Mouse (Mus musculus): Measurements from ENCODE around the gene Arid1a. TPM values are rescaled to one million over a fixed set of nuclear protein-coding genes. Genes with fewer than 3 reads are reported as not detected.

Arid1a gene
- polyA plus RNA-seq, 1 experiment from 2014 or later, result 31.5 TPM

GRCm38 (mm10) chr4:133680206-133680786 lies 76.3 kb downstream of the Arid1a start:
- H3K4me3 ChIP-seq, result no peak overlapping the region
- peaks cover 67% of the 10 kb centered on the region for H3K36me3 ChIP-seq
- H3K27me3 ChIP-seq (ENCODE audit: insufficient read depth, poor library complexity, severe bottlenecking), result no peaks in the 10 kb centered on the region
- no peak for DNase-seq (ENCODE audit: low spot score)
- WGBS, result 90% methylated on average over 14 of the region's 14 CpGs
- H3K27ac ChIP-seq, result no peak overlapping the region
- peaks cover 41% of the 10 kb centered on the region for H3K4me1 ChIP-seq
- no peaks in the 10 kb centered on the region for H3K9me3 ChIP-seq

- H3K4me3 ChIP-seq, result no peak overlapping the region
- peaks cover 47% of the 10 kb centered on the region for H3K4me1 ChIP-seq
- no peak overlapping the region for H3K27ac ChIP-seq
- WGBS, result 89% methylated on average over 7 of the region's 7 CpGs
- H3K27me3 ChIP-seq (ENCODE audit: insufficient read depth, poor library complexity, severe bottlenecking), result no peaks in the 10 kb centered on the region
- no peaks in the 10 kb centered on the region for H3K9me3 ChIP-seq
- DNase-seq (ENCODE audit: low spot score), result no peak
- H3K36me3 ChIP-seq, result peaks cover 61% of the 10 kb centered on the region
Observed at GRCm38 (mm10) chr4:133679629-133680028, 76.9 kb downstream of the Arid1a start.

DNA sequence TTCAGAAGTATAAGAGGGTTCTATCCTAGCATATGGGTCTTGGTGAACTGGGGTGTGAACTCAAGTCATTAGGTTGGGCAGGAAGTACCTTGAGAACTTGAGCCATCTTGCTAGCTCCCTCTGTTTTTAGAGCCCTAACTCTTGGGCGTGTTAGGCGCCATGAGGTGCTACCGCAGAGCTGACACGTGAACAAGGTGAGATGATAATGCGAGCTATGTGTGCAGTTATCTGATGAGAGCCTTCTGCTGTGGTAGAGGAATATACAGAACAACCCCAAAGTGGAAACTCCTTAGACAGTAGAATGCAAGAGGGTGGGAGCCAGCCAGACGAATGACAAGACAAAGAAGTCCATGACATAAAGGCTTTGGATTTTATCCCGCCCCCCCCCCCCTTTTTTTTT lies 79.3 kb downstream of the Arid1a start:
- Histone ChIP-seq H3K27ac (no peak overlapping the region), H3K4me1 (peaks cover 67% of the 10 kb centered on the region), H3K9me3 (no peaks in the 10 kb centered on the region), H3K27me3 (ENCODE audit: insufficient read depth, poor library complexity, severe bottlenecking) (no peaks in the 10 kb centered on the region), H3K36me3 (peaks cover 41% of the 10 kb centered on the region), H3K4me3 (no peak overlapping the region)
- DNase-seq (ENCODE audit: low spot score), result no peak
- 66% methylated on average over 7 of the region's 7 CpGs for WGBS

- 22% methylated on average over 3 of the region's 3 CpGs for WGBS
Observed at GRCm38 (mm10) chr4:133676189-133676588, 80.4 kb downstream of the Arid1a start.

DNA sequence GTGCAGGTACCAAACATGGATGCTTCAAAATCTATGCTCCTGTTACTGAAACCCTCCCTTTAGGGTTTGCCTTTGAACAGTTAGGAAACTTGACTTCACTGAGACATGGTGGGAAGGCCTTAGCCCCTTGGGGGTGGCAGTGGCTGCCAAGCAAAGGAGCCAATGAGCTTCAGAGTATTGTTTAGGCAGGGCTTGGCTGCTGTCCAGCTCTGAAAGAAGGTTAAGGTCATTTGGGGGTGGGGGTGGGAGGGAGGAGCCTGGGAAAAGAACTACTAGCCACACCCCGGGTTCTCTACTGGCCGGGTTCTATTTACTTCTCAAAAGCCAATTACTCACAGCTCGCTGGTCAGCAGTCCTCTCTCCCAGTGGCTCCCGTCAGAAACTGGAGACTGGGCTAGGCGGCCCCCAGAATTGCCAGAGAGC lies 81.0 kb downstream of the Arid1a start:
- WGBS, result 6% methylated on average over 5 of the region's 5 CpGs
- H3K9me3 ChIP-seq, result no peaks in the 10 kb centered on the region
- H3K27me3 ChIP-seq (ENCODE audit: insufficient read depth, poor library complexity, severe bottlenecking), result no peaks in the 10 kb centered on the region
- DNase-seq (ENCODE audit: low spot score), result peak; percentile 91
- H3K27ac ChIP-seq, result peak overlapping the region; percentile 72
- peaks cover 64% of the 10 kb centered on the region for H3K4me1 ChIP-seq
- H3K4me3 ChIP-seq, result peak overlapping the region; percentile 15; the same call in 1 of the 2 replicates
- H3K36me3 ChIP-seq, result peaks cover 24% of the 10 kb centered on the region

More at GRCm38 (mm10) chr4:133676189-133676588, 80.4 kb downstream of the Arid1a start:
- DNase-seq (ENCODE audit: low spot score), result no peak
- Histone ChIP-seq H3K9me3 (no peaks in the 10 kb centered on the region), H3K27ac (peak overlapping the region; percentile 72), H3K4me1 (peaks cover 66% of the 10 kb centered on the region), H3K27me3 (ENCODE audit: insufficient read depth, poor library complexity, severe bottlenecking) (no peaks in the 10 kb centered on the region), H3K36me3 (peaks cover 30% of the 10 kb centered on the region), H3K4me3 (no peak overlapping the region)

GRCm38 (mm10) chr4:133674331-133674695 lies 82.3 kb downstream of the Arid1a start:
- peaks cover 67% of the 10 kb centered on the region for H3K4me1 ChIP-seq
- H3K27ac ChIP-seq, result peak overlapping the region; percentile 99
- 0 out of 2 replicates have a peak overlapping the region, but pooled peaks have one; percentile 22 for H3K4me3 ChIP-seq
- WGBS, result 55% methylated on average over 8 of the region's 8 CpGs
- no peaks in the 10 kb centered on the region for H3K27me3 ChIP-seq (ENCODE audit: insufficient read depth, poor library complexity, severe bottlenecking)
- no peak for DNase-seq (ENCODE audit: low spot score)
- peaks cover 12% of the 10 kb centered on the region for H3K36me3 ChIP-seq
- no peaks in the 10 kb centered on the region for H3K9me3 ChIP-seq

- peak overlapping the region; percentile 86 for H3K4me3 ChIP-seq
Observed at GRCm38 (mm10) chr4:133673666-133674330, 82.8 kb downstream of the Arid1a start.

DNA sequence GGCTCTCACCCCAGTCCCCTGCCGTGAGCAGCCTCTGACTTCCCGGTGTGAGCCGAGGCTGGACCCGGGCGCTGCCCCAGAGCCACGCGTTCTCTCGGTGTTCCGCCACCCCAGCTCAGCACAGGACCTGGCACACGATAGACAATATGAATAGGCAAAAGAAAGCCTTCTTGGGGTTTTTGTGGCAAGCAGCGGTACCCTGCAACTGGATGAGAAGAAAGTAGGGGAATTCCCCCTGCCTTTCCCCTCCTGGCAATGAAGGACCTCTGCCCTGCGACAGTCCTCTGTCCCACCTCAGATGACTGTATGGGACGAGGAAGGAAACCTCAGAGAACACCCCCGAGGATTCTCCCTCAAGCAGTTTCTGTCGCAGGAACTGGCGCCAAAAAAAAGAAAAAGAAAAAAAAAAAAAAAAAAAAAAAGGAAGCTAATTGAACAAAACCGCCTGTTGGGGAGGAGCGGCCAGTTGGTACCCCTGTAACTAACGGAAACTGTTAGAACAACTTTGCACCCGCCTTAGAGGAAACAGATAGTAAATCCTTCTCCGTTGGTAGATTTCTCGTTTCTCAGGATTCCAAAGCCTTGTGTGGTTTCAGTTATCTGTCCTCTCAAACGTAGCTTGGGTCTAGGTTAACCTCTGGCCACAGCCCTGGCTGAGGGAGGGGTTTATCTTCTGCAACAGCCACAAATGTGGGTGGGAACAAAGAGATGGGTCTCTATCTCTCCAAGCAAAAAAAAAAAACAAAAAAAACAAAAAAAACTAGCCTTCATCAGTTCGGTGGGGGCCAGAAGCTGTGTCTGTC lies 83.5 kb downstream of the Arid1a start:
- peak; percentile 90 for DNase-seq (ENCODE audit: low spot score)
- Histone ChIP-seq H3K27ac (peak overlapping the region; percentile 99), H3K27me3 (ENCODE audit: insufficient read depth, poor library complexity, severe bottlenecking) (no peaks in the 10 kb centered on the region), H3K4me1 (peaks cover 67% of the 10 kb centered on the region), H3K9me3 (no peaks in the 10 kb centered on the region), H3K4me3 (peak overlapping the region; percentile 86), H3K36me3 (peaks cover 10% of the 10 kb centered on the region)
- 2% methylated on average over 24 of the region's 24 CpGs for WGBS

More at GRCm38 (mm10) chr4:133673666-133674330, 82.8 kb downstream of the Arid1a start:
- DNase-seq (ENCODE audit: low spot score), result no peak
- Histone ChIP-seq H3K27me3 (ENCODE audit: insufficient read depth, poor library complexity, severe bottlenecking) (no peaks in the 10 kb centered on the region), H3K9me3 (no peaks in the 10 kb centered on the region), H3K27ac (peak overlapping the region; percentile 99), H3K4me1 (peaks cover 67% of the 10 kb centered on the region), H3K36me3 (peaks cover 10% of the 10 kb centered on the region)
- WGBS, result 25% methylated on average over 10 of the region's 10 CpGs

DNA sequence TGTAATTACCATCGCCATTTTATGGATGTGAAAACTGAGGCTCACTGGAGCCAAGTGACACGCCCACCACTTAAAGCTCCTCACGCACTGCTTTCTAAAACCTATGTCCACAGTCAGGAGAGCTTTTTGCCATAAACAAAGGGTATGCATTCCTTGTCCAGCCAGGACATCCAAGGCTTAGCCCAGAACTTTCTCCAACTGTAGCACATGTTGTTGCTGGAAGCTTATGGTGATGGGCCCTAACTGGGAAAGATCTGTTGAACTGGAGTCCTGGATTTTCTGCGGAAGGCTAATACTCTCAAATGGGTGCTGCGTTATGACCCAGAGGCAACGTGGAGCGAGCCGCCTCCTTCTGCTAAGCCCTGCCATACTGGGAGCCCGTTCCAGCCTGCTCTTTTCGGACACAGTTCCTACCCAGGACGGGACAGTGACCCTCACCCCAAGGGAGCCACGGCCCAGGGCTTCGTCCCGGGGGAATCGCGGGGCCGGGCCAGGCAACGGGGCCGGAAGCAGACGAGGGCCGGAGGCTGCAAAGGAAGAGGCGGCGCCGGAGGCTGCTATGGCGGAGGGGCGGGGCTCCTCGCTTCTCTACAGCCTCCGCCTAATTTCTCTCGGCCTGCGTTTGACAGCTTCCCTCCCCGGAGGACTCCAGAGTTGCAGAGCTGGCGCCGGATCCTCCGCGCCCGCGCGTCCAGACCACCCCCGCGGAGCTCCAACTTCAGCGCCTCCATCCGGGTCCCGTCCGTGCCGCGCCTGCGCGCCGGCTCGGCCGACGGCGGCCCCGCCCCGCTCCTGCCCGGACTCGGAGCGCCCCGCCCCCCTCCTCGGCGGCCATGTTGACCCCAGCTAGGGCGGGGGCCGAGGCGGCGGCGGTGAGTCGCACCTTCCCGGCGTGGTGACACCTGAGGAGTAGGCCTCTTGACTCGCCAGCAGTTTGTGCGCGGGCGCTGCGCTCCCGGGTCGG lies 84.4 kb downstream of the Arid1a start, which contains the start of gene Pigv:
TSS of gene Pigv (minus strand) at position 767 of the 964 bp plus-strand sequence.
- under 1% methylated on average over 76 of the region's 76 CpGs for WGBS
- Histone ChIP-seq H3K27me3 (ENCODE audit: insufficient read depth, poor library complexity, severe bottlenecking) (no peaks in the 10 kb centered on the region), H3K4me1 (peaks cover 64% of the 10 kb centered on the region), H3K36me3 (peaks cover 14% of the 10 kb centered on the region), H3K4me3 (peak within 1 kb of the TSS; percentile 86), H3K9me3 (no peaks in the 10 kb centered on the region), H3K27ac (peak within 1 kb of the TSS; percentile 99)
- DNase-seq (ENCODE audit: low spot score), result peak; percentile 95

GRCm38 (mm10) chr4:133671184-133671880 lies 85.2 kb downstream of the Arid1a start:
- Histone ChIP-seq H3K27me3 (ENCODE audit: insufficient read depth, poor library complexity, severe bottlenecking) (no peaks in the 10 kb centered on the region), H3K4me1 (peaks cover 56% of the 10 kb centered on the region), H3K27ac (peak overlapping the region; percentile 99), H3K36me3 (peaks cover 18% of the 10 kb centered on the region), H3K4me3 (peak overlapping the region; percentile 86), H3K9me3 (no peaks in the 10 kb centered on the region)
- WGBS, result 5% methylated on average over 13 of the region's 13 CpGs
- DNase-seq (ENCODE audit: low spot score), result no peak

DNA sequence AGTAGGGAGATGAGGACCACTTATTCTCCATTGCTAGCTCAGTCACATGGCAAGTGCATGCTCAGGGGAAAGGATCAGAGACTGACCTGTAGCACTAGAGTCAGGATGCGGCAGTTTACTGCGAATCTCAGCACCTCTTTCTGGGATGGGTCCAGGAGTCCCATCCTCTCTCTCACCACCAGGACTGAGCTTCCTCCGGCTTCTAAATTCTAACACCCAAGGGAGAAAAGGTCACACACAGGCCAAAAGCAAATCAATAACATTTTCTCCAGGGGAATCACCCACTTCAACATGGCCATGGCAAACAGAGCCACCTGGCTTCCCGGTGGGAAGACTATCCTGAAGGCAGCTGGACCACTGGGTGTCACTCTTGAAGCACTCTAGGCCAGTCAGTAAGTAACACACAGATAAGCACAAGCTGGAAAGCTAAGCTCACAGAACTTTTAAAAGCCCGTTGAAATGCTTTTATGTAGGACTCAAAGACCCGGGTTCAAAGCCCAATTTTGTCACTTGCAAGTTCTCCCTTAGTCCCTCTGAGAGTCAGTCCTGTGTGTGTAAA lies 86.8 kb downstream of the Arid1a start:
- no peaks in the 10 kb centered on the region for H3K9me3 ChIP-seq
- no peaks in the 10 kb centered on the region for H3K27me3 ChIP-seq (ENCODE audit: insufficient read depth, poor library complexity, severe bottlenecking)
- H3K4me1 ChIP-seq, result peaks cover 49% of the 10 kb centered on the region
- no peak overlapping the region for H3K27ac ChIP-seq
- 53% methylated on average over 6 of the region's 6 CpGs for WGBS
- peaks cover 29% of the 10 kb centered on the region for H3K36me3 ChIP-seq
- no peak for DNase-seq (ENCODE audit: low spot score)
- H3K4me3 ChIP-seq, result no peak overlapping the region

Measured in heart, embryonic 10.5 days (tissue).